Mouse (Mus musculus): ENCODE measurements around the gene Prkci.

Prkci gene

DNA sequence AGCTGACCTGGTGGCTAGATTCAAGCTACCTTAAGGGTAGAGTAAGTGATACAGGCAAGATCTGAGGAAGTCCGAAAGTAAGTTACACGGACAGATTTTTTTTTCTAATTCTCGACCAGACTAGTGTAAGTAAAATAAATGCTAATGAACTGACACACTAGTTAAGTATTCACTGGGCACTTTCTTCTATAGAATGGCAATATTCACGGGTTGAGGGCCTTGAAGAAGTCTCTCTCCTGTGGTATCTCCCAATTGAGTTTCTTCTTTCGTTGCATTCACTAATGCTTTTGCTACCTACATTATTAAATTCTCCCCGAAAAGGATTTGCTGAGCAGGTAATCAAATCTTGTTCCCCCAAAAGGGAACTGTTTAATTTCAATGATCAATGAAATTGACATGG lies 688 bp upstream of the Prkci start:
- in situ Hi-C loops (cut with MboI): no loop called here

GRCm38 (mm10) chr3:30995899-30996687 lies 546 bp downstream of the Prkci start:
- in situ Hi-C loops (cut with MboI): no loop called here

GRCm38 (mm10) chr3:30996688-30997014 lies 1.1 kb downstream of the Prkci start:
- in situ Hi-C loops (cut with MboI): no loop called here

GRCm38 (mm10) chr3:30999401-31000017 lies 4.0 kb downstream of the Prkci start:
- in situ Hi-C loops (cut with MboI): no loop called here

- in situ Hi-C loops (cut with MboI): no loop called here
Observed at GRCm38 (mm10) chr3:31000018-31000407, 4.5 kb downstream of the Prkci start.

GRCm38 (mm10) chr3:31001048-31001676 lies 5.6 kb downstream of the Prkci start:
- in situ Hi-C loops (cut with MboI): no loop called here

DNA sequence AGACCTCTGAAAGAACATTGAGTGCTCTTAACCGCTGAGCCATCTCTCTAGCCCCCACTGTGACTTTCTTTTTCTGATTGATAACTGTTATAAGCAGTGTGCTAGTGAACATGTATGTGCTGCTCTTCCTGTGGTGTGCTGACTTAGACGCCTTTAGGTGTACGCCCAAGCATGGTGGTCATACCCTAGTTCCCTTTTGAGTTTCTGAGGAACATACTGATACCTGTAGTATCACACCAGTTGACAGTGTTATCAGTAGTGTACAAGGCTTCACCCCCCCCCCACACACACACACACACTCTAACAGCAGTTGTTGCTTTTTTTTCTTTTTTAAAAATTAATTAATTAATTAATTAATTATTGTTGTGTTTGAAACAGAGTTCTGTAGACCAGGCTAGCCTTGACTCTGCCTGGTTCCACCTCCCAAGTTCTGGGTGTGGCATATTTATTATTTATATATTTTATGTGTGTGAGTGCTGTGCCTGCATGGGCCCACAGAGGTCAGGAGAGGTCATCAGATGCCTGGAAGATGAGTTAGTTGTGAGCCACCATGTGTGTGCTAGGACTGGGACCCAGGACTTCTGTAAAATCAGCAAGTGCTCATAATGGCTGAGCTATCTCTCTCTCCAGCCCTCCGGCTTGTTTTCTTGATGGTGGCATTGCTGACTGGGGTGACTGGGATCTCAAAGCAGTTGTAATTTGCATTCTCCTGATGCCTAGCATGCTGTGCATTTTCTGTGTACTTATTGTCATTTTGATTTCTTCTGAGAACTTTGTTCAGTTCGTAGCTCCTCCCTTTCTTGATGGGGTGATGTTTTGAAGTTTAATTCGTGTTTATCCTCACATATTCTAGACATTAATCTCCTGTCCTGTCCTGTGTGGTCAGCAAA lies 9.0 kb downstream of the Prkci start:
- in situ Hi-C loops (cut with MboI): no loop called here

GRCm38 (mm10) chr3:31014374-31014773 lies 18.8 kb downstream of the Prkci start:
- in situ Hi-C loops (cut with MboI): no loop called here

DNA sequence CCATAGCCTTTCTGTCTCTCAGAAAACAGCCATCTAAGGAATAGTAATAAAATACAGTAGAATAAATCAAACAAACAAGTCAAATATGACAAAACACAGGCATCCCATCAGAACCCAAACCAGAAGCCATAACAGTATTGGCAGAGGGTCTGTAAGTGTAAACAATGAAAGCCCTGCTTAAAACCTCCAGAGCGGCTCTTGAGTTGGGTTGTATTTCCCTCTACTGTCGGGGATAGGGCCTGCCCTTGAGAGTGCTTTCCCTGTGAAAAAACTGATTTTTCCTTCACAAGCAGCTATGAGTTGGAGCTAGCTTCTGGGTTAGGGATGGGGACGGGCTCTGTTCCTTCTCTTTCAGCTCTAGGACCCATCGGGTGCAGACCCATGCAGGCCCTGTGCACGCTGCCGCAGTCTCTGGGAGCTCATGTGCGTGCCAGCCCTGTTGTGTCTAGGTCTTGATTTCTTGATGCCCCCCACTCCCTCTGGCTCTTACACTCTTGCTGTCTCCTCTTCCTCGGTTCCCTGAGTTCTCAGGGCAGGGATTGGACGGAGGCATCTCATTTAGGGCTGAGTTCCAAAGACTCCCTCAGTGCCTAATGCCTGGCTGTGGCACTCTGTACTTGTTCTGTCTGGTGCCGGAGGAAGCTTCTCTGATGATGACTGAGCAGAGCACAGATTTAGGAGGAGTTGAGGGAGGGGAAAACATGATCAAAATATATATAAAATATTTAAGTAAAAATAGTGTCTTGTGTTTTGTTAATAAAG lies 20.3 kb downstream of the Prkci start:
- in situ Hi-C loops (cut with MboI): no loop called here

- in situ Hi-C loops (cut with MboI): no loop called here
Observed at GRCm38 (mm10) chr3:31016594-31017196, 21.1 kb downstream of the Prkci start.

- in situ Hi-C loops (cut with MboI): no loop called here
Observed at GRCm38 (mm10) chr3:31017652-31018051, 22.1 kb downstream of the Prkci start.

DNA sequence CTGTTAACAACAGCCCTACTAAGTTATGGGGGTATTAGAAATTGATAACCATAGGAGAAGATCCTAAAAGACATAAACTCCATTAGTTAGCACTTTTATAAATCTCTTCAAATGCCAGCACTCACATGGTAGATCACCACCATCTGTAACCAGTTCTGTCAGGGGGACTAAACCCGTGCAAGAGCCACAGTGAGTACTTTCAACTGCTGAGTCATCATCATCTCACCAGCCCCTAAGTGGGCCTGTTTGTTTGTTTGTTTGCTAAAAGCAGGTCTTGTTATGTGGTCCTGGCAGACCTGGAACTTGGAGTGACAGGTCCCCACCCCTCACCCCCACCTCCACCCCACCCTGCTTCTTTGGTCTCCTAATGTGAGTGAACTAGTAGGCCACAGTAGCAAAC lies 23.7 kb downstream of the Prkci start:
- in situ Hi-C loops (cut with MboI): no loop called here

- in situ Hi-C loops (cut with MboI): no loop called here
Observed at GRCm38 (mm10) chr3:31019793-31020447, 24.4 kb downstream of the Prkci start.

DNA sequence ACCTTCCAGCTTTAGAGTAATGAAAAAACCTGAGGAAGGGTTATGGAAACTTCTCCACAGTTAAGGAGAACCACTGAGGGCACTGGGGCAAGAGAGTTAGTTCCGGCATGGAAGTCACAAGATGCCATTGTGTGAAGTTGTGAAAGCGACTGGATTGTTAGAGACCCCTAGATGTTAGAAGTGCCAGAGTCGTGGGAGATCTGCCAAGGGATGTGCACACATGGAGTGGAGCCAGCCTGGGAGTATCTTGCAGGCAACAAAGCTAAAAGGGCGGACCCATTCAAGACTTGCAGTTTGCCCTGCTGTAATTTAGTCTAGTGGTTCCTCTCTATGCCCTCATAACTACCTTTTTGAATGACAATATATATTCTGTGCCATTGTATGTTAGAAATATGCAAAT lies 25.1 kb downstream of the Prkci start:
- in situ Hi-C loops (cut with MboI): no loop called here

DNA sequence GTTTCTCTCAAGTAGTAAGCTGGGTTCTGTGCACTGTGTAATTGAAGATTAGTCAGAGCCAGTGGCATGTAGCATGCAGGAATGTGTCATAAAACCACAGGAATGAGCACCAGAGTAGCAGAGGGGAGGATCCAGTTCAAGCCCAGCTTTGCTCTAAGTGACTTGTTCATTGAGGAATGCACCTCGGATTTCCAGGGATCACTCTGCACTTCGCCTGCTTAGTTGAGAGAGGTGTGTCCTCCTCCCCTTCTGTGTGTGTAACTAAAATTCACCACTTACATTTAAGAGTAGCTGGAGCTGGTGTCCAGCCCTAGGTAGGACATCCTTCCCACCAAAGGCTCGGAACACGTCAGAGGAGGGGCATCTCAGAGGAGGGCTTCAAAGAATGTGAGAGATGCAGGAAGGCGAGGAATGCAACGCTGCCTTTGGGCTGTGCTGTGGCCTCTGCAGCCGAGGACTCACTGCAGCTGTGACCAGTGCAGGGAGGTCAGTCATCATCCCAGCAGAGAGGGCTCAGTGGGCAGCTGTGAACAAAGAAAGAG lies 27.4 kb downstream of the Prkci start:
- in situ Hi-C loops (cut with MboI): no loop called here

DNA sequence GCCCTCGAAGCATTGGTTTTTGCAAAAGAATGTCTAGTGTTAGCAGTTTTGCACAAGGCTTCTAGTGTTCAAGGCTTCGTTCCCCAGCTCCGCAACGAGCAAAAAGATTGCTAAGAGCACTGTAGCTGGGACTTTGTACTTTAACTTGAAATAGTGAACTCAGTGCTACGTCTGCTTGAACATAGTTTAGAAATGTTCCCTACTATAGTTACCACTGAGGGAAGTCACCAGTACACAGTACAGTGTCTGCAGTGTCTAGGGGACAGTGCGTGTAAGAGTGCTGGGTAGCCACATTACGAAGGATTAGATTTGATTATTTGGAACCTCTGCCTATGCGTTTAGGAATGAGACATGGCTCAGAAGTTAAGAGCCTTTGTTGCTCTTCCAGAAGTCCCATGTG lies 32.2 kb downstream of the Prkci start:
- in situ Hi-C loops (cut with MboI): no loop called here

DNA sequence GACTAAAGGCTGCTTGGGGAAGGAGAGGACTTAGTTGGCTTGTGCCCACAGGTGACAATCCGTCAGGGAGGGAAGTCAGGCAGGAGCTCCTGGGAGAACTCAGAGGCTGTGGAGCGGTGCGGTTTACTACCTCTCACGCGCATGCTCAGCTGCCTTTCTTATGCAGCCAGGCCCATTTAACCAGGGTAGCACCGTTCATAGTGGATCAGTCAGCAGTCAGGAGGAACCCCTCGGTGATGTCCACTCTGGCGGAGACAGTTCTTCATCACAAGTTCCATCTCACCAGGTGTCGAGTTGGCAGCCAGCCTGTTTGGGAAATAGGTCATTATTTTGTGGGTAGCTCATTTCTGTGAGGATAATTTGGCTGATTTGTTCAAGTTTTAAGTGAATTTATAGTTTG lies 36.1 kb downstream of the Prkci start:
- in situ Hi-C loops (cut with MboI): no loop called here

GRCm38 (mm10) chr3:31033644-31034043 lies 38.1 kb downstream of the Prkci start:
- in situ Hi-C loops (cut with MboI): no loop called here

DNA sequence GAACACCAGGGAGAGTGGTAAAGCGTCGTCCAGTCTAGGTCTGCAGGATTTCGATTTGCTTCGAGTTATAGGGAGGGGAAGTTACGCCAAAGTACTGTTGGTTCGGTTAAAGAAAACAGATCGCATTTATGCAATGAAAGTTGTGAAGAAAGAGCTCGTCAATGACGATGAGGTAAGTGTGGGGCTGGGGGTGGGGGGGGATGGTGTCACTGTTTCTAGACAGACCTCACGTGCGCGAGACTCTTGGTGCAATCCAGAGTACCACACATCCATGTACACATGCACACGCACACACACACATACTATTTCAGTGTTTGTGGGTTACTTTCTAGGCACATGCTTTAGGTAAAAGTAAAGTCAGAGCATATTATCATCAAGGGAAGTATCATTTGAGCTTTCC lies 42.3 kb downstream of the Prkci start:
- in situ Hi-C loops (cut with MboI): no loop called here

GRCm38 (mm10) chr3:31038689-31039088 lies 43.1 kb downstream of the Prkci start:
- in situ Hi-C loops (cut with MboI): no loop called here

All from mature B cell (primary cell).